Mouse (Mus musculus) forebrain, embryonic 12.5 days (tissue): ENCODE measurements around the gene Ppt1. TPM values are rescaled to one million over a fixed set of nuclear protein-coding genes. Genes with fewer than 3 reads are reported as not detected.

ENCODE experiments used
- ATAC-seq: fragments of 200-750 bp; cut with Nextera tagmentation; 2 replicates; pipeline ENCODE4 v1.8.0; 2017; ENCODE audit warnings: moderate TSS enrichment; ENCODE audit not compliant: low FRiP score
- H3K27ac ChIP-seq: fragments of 300-500 bp; sonication (generic); 2 replicates; pipeline ENCODE4 v1.5.1; 2016; ENCODE audit warnings: mild to moderate bottlenecking
- H3K27me3 ChIP-seq: fragments of 300-500 bp; sonication (generic); 2 replicates; pipeline ENCODE4 v1.6.1; 2016; ENCODE audit warnings: mild to moderate bottlenecking
- H3K36me3 ChIP-seq: fragments of 300-500 bp; sonication (generic); replicated peaks from 2 replicates; pipeline ENCODE4 v1.6.1; 2016; ENCODE audit warnings: mild to moderate bottlenecking
- H3K4me1 ChIP-seq: fragments of 300-500 bp; sonication (generic); 2 replicates; pipeline ENCODE4 v1.6.1; 2016
- H3K4me2 ChIP-seq: fragments of 300-500 bp; sonication (generic); 2 replicates; pipeline ENCODE4 v1.6.1; 2016; ENCODE audit warnings: mild to moderate bottlenecking, moderate library complexity
- H3K4me3 ChIP-seq: fragments of 300-500 bp; sonication (generic); replicated peaks from 2 replicates; pipeline ENCODE4 v1.5.1; 2016; ENCODE audit warnings: mild to moderate bottlenecking
- H3K9ac ChIP-seq: fragments of 300-500 bp; sonication (generic); 2 replicates; pipeline ENCODE4 v1.6.1; 2016; ENCODE audit warnings: mild to moderate bottlenecking
- H3K9me3 ChIP-seq: fragments of 300-500 bp; sonication (generic); 2 replicates; pipeline ENCODE4 v1.6.1; 2016
- WGBS: fragments of 180-500 bp; shearing (Covaris S2); methylation state at CpG from one replicate; pipeline ENCODE4 v1.1.7; 2016; 5-methylcytosine and 5-hydroxymethylcytosine counted together
- polyA plus RNA-seq: library from polyadenylated mRNA; unstranded; fragments of >200 nt; fragmentation: Nextera tagmentation; extraction: Ambion mirVana; gene quantifications from 2 replicates; pipeline ENCODE4 v1.2.1, GENCODE M21; 2016

Gene Ppt1
- polyA plus RNA-seq, 1 experiment from 2014 or later, result 69.4 TPM

GRCm38 (mm10) chr4:122890881-122891481, 54.9 kb downstream of the Ppt1 start:
- no peaks in the 10 kb centered on the region for H3K36me3 ChIP-seq
- 22% methylated on average over 3 of the region's 3 CpGs for WGBS
- 0 out of 2 replicates have a peak overlapping the region, but pooled peaks have one; percentile 5 for H3K9ac ChIP-seq
- no peaks in the 10 kb centered on the region for H3K27me3 ChIP-seq
- H3K4me3 ChIP-seq, result no peak overlapping the region
- no peak for ATAC-seq
- no peaks in the 10 kb centered on the region for H3K9me3 ChIP-seq
- no peak overlapping the region for H3K4me2 ChIP-seq
- peak overlapping the region; percentile 14; the same call in 1 of the 2 replicates for H3K27ac ChIP-seq
- peaks cover 8% of the 10 kb centered on the region for H3K4me1 ChIP-seq

- H3K27ac ChIP-seq, result 0 out of 2 replicates have a peak overlapping the region, but pooled peaks have one; percentile 13
- H3K4me2 ChIP-seq, result no peak overlapping the region
- 31% methylated on average over 1 of the region's 1 CpGs for WGBS
- no peaks in the 10 kb centered on the region for H3K36me3 ChIP-seq
- H3K9ac ChIP-seq, result no peak overlapping the region
- no peaks in the 10 kb centered on the region for H3K27me3 ChIP-seq
- no peak for ATAC-seq
- H3K9me3 ChIP-seq, result no peaks in the 10 kb centered on the region
- H3K4me3 ChIP-seq, result no peak overlapping the region
- peaks cover 8% of the 10 kb centered on the region for H3K4me1 ChIP-seq
These were observed 55.6 kb downstream of the Ppt1 start for GRCm38 (mm10) chr4:122891597-122891996.

- Histone ChIP-seq H3K36me3 (no peaks in the 10 kb centered on the region), H3K4me3 (no peak overlapping the region), H3K27ac (no peak overlapping the region), H3K9ac (no peak overlapping the region), H3K4me2 (no peak overlapping the region), H3K27me3 (no peaks in the 10 kb centered on the region), H3K9me3 (no peaks in the 10 kb centered on the region), H3K4me1 (peaks cover 4% of the 10 kb centered on the region)
- ATAC-seq, result no peak
- whole genome bisulfite sequencing, result 78% methylated on average over 5 of the region's 5 CpGs
These were observed 56.1 kb downstream of the Ppt1 start for GRCm38 (mm10) chr4:122892157-122892556.

- WGBS, result 86% methylated on average over 4 of the region's 4 CpGs
- Histone ChIP-seq H3K27me3 (no peaks in the 10 kb centered on the region), H3K9me3 (no peaks in the 10 kb centered on the region), H3K9ac (no peak overlapping the region), H3K27ac (no peak overlapping the region), H3K36me3 (no peaks in the 10 kb centered on the region), H3K4me3 (no peak overlapping the region), H3K4me1 (no peaks in the 10 kb centered on the region), H3K4me2 (no peak overlapping the region)
- ATAC-seq, result no peak
These were observed 61.7 kb downstream of the Ppt1 start for GRCm38 (mm10) chr4:122897750-122898149.

GRCm38 (mm10) chr4:122898313-122898712, 62.3 kb downstream of the Ppt1 start:
- H3K36me3 ChIP-seq, result no peaks in the 10 kb centered on the region
- H3K27ac ChIP-seq, result no peak overlapping the region
- 22% methylated on average over 5 of the region's 5 CpGs for WGBS
- no peak overlapping the region for H3K4me3 ChIP-seq
- H3K9me3 ChIP-seq, result no peaks in the 10 kb centered on the region
- H3K4me1 ChIP-seq, result no peaks in the 10 kb centered on the region
- H3K9ac ChIP-seq, result no peak overlapping the region
- ATAC-seq, result no peak
- H3K27me3 ChIP-seq, result no peaks in the 10 kb centered on the region
- no peak overlapping the region for H3K4me2 ChIP-seq

GRCm38 (mm10) chr4:122902156-122902555, 66.1 kb downstream of the Ppt1 start:
- H3K4me3 ChIP-seq, result no peak overlapping the region
- no peaks in the 10 kb centered on the region for H3K4me1 ChIP-seq
- ATAC-seq, result no peak
- H3K27ac ChIP-seq, result no peak overlapping the region
- H3K4me2 ChIP-seq, result no peak overlapping the region
- no peak overlapping the region for H3K9ac ChIP-seq
- no peaks in the 10 kb centered on the region for H3K36me3 ChIP-seq
- WGBS, result 27% methylated on average over 6 of the region's 6 CpGs
- no peaks in the 10 kb centered on the region for H3K27me3 ChIP-seq
- H3K9me3 ChIP-seq, result no peaks in the 10 kb centered on the region

GRCm38 (mm10) chr4:122903709-122904108, 67.7 kb downstream of the Ppt1 start:
- 93% methylated on average over 3 of the region's 3 CpGs for WGBS
- ATAC-seq, result no peak
- no peak overlapping the region for H3K4me2 ChIP-seq

GRCm38 (mm10) chr4:122905359-122905758, 69.3 kb downstream of the Ppt1 start:
- H3K4me2 ChIP-seq, result no peak overlapping the region

More at GRCm38 (mm10) chr4:122903709-122904108, 67.7 kb downstream of the Ppt1 start:
- no peaks in the 10 kb centered on the region for H3K9me3 ChIP-seq
- no peak overlapping the region for H3K9ac ChIP-seq
- no peak overlapping the region for H3K27ac ChIP-seq
- H3K4me3 ChIP-seq, result no peak overlapping the region
- no peaks in the 10 kb centered on the region; the same call in 1 of the 2 replicates for H3K4me1 ChIP-seq
- H3K27me3 ChIP-seq, result no peaks in the 10 kb centered on the region
- H3K36me3 ChIP-seq, result no peaks in the 10 kb centered on the region

More at GRCm38 (mm10) chr4:122905359-122905758, 69.3 kb downstream of the Ppt1 start:
- WGBS, result 88% methylated on average over 10 of the region's 10 CpGs
- no peak for ATAC-seq
- no peaks in the 10 kb centered on the region for H3K9me3 ChIP-seq
- no peaks in the 10 kb centered on the region for H3K36me3 ChIP-seq
- no peak overlapping the region for H3K9ac ChIP-seq
- H3K27ac ChIP-seq, result no peak overlapping the region
- peaks cover 11% of the 10 kb centered on the region for H3K4me1 ChIP-seq
- H3K27me3 ChIP-seq, result no peaks in the 10 kb centered on the region
- H3K4me3 ChIP-seq, result no peak overlapping the region

Other genes with a start within 250 kb of the Ppt1 start
- gene 9530002B09Rik, start 147.0 kb upstream of the Ppt1 start, polyA plus RNA-seq, result not detected in 2 replicates
- gene Cap1, start 49.8 kb downstream of the Ppt1 start, polyA plus RNA-seq, result 28.1 and 44.4 TPM in 2 replicates
- 21.7 TPM in 2 replicates for gene Mfsd2a, start 124.9 kb downstream of the Ppt1 start, polyA plus RNA-seq
- 84.0 and 84.3 TPM in 2 replicates for gene Mycl, start 159.4 kb downstream of the Ppt1 start, polyA plus RNA-seq
- gene Trit1, start 180.4 kb downstream of the Ppt1 start, polyA plus RNA-seq, result 29.3 and 29.7 TPM in 2 replicates